Mouse (Mus musculus) midbrain, embryonic 11.5 days (tissue): Measurements from ENCODE around the gene Gm7945. TPM values are rescaled to one million over a fixed set of nuclear protein-coding genes. Genes with fewer than 3 reads are reported as not detected.
"Not testable (repeated sequence)": the region's sequence is repeated elsewhere in the genome, so short reads cannot be mapped to it uniquely, and the experiment has no call there.

ENCODE experiments used
- ATAC-seq: fragments of 200-750 bp; cut with Nextera tagmentation; 2 replicates; pipeline ENCODE4 v1.8.0; 2017; ENCODE audit warnings: moderate TSS enrichment, moderate library complexity; ENCODE audit not compliant: low FRiP score
- DNase-seq: peaks from one replicate; pipeline ENCODE4 v3.0.0; 2015; ENCODE audit warnings: low spot score; ENCODE audit errors: missing footprints
- H3K27ac ChIP-seq: fragments of 300-500 bp; sonication (generic); 2 replicates; pipeline ENCODE4 v1.5.1; 2014; ENCODE audit warnings: low read depth, low read length
- H3K27me3 ChIP-seq: fragments of 300-500 bp; sonication (generic); 2 replicates; pipeline ENCODE4 v1.6.1; 2014; ENCODE audit warnings: mild to moderate bottlenecking, low read length, moderate library complexity, mixed read lengths; ENCODE audit not compliant: control insufficient read depth, insufficient read depth
- H3K36me3 ChIP-seq: fragments of 300-500 bp; sonication (generic); 2 replicates; pipeline ENCODE4 v1.6.1; 2014; ENCODE audit warnings: mild to moderate bottlenecking, low read length, moderate library complexity, mixed read lengths; ENCODE audit not compliant: control insufficient read depth, insufficient read depth
- H3K4me1 ChIP-seq: fragments of 300-500 bp; sonication (generic); 2 replicates; pipeline ENCODE4 v1.6.1; 2014; ENCODE audit warnings: low read length; ENCODE audit not compliant: control insufficient read depth, insufficient read depth
- H3K4me2 ChIP-seq: fragments of 300-500 bp; sonication (generic); 2 replicates; pipeline ENCODE4 v1.6.1; 2014; ENCODE audit warnings: mild to moderate bottlenecking, moderate library complexity
- H3K4me3 ChIP-seq: fragments of 300-500 bp; sonication (generic); 2 replicates; pipeline ENCODE4 v1.5.1; 2014; ENCODE audit warnings: low read depth, low read length
- H3K9ac ChIP-seq: fragments of 300-500 bp; sonication (generic); 2 replicates; pipeline ENCODE4 v1.6.1; 2014; ENCODE audit warnings: low read length
- H3K9me3 ChIP-seq: fragments of 300-500 bp; sonication (generic); 2 replicates; pipeline ENCODE4 v1.6.1; 2016; ENCODE audit warnings: low read length; ENCODE audit not compliant: control insufficient read depth
- WGBS: fragments of 180-500 bp; shearing (Covaris S2); extraction: QIAGEN DNeasy Blood & Tissue Kit; methylation state at CpG from one replicate; pipeline ENCODE4 v1.1.7; 2014; 5-methylcytosine and 5-hydroxymethylcytosine counted together
- polyA plus RNA-seq: library from polyadenylated mRNA; unstranded; fragments of >200 nt; fragmentation: Nextera tagmentation; extraction: Ambion mirVana; gene quantifications from 2 replicates; pipeline ENCODE4 v1.2.1, GENCODE M21; 2014

Gene Gm7945
- polyA plus RNA-seq = not detected in 2 replicates

DNA sequence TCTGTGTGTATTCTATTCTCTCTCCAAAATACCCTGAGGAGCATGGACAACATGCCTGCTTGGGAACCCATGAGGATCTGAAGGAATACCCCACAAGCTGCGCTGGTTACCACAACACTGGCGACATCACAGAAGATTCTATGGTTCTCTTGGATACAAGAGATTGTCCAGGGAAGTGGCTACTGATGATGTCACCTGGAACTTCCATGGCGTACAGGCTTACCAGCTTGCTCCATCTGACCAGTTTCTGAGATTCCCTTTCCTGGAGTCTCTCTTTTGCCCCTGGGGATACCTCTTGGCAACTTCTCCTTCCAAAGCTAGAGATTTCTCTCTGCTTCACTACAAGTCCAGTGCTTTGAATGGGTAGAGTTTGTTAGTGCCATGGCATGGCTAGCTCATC, at the start of gene Gm7945:
TSS of gene Gm7945 (minus strand) at position 101 of the 400 bp plus-strand sequence.
- not testable (repeated sequence) for H3K9ac ChIP-seq, H3K4me1 ChIP-seq, H3K27ac ChIP-seq, H3K36me3 ChIP-seq, H3K9me3 ChIP-seq, ATAC-seq, H3K4me2 ChIP-seq, H3K27me3 ChIP-seq, H3K4me3 ChIP-seq, DNase-seq
- WGBS = no CpG with 5 or more reads among the region's 3 CpGs

DNA sequence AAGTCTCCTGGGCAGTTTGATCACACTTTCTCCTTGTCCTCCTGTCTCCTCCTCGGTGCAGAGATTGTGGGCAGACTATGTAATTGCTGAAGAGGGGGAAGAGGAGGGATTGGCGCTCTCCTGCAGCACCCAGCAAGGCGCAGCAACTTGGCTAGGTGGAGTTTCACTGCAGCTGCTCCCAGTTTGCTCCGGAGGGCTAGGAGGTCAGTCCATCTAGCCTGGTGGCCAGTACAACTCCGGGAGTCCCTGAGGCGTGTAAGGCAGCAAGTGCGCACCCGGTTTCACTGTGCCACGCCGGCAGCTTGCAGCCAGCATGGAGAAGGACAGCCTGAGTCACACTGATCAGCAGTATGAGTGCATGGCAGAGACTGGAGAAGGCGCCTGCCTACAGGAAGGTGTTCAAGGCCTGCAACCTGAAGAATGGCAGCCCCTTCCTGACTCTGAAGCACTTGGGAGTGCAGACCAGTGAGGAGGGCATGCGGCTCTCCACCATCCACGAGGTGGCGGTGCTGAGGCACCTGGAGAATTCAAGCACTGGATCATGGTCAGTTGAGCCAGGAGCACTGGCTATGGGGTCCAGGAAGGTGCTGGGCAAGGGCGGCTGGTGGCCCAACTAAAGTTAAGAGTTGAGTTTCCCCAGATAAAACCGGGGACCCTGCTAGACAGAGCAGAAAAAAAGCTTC, 39.4 kb upstream of the Gm7945 start:
- not testable (repeated sequence) for H3K9ac ChIP-seq, H3K9me3 ChIP-seq, ATAC-seq, H3K4me1 ChIP-seq, H3K27me3 ChIP-seq, H3K36me3 ChIP-seq, H3K4me2 ChIP-seq, H3K4me3 ChIP-seq, H3K27ac ChIP-seq
- WGBS = 17% methylated on average over 10 of the region's 16 CpGs
- DNase-seq = peak; percentile 82

DNA sequence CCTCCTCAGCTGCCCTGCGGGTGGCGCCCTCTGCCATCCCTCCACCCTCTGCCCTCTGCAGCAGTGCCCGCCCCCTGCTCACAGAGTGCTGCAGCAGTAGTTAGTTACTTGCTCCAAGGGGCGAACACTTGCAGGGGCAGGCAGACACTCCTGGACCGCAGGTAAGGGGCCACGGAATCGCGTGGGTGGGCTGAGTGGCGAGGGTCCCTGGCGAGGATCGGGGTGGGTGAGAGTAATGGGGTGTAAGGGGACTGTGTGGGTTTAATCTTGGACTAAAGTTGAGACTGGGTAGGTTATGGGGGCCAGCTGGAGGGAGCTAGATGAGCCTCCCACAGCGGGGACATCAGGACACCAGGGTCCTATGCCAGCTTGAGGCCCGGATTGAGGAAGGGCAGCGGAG, 38.5 kb upstream of the Gm7945 start:
- H3K27ac ChIP-seq, H3K4me1 ChIP-seq, H3K27me3 ChIP-seq, H3K4me2 ChIP-seq, ATAC-seq, H3K9ac ChIP-seq, H3K36me3 ChIP-seq, H3K9me3 ChIP-seq, H3K4me3 ChIP-seq: not testable (repeated sequence)
- 11% methylated on average over 11 of the region's 14 CpGs for WGBS
- DNase-seq = peak; percentile 54

DNA sequence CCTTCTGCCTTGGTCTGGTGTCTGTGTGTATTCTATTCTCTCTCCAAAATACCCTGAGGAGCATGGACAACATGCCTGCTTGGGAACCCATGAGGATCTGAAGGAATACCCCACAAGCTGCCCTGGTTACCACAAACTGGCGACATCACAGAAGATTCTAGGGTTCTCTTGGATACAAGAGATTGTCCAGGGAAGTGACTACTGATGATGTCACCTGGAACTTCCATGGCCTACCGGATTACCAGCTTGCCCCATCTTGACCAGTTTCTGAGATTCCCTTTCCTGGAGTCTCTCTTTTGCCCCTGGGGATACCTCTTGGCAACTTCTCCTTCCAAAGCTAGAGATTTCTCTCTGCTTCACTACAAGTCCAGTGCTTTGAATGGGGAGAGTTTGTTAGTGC, 22.0 kb upstream of the Gm7945 start, which contains the start of gene Gm6482:
TSS of gene Gm6482 (minus strand) at position 101 of the 400 bp plus-strand sequence.
- DNase-seq, H3K27me3 ChIP-seq, H3K9me3 ChIP-seq, H3K4me1 ChIP-seq, H3K4me3 ChIP-seq, H3K4me2 ChIP-seq, H3K9ac ChIP-seq, H3K36me3 ChIP-seq, H3K27ac ChIP-seq, ATAC-seq: not testable (repeated sequence)
- WGBS = no CpG with 5 or more reads among the region's 2 CpGs

DNA sequence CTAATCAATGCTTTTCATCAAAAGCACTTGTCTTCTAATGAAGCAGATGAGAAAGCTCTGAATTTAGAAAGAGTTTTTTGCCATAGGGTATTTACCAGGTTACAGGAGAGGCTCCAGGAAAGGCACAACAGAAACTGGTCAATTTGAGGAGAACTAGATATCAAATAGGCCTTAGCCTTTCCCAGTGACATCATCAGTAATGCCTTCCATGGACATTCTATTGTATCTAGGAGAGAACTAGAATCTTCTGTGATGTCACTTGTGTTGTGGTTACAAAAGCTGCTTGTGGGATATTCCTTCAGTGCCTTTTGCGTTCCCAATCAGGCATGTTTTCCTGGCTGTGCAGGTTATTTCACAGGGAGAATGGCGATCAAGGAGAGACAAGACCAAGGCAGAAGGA, 37.9 kb downstream of the Gm7945 start, which contains the start of gene Gm5798:
TSS of gene Gm5798 (plus strand) at position 301 of the 400 bp plus-strand sequence.
- H3K4me2 ChIP-seq, H3K27ac ChIP-seq, H3K4me1 ChIP-seq, H3K4me3 ChIP-seq, H3K36me3 ChIP-seq, H3K9me3 ChIP-seq, H3K27me3 ChIP-seq, ATAC-seq, DNase-seq, H3K9ac ChIP-seq: not testable (repeated sequence)
- 68% methylated on average over 2 of the region's 2 CpGs for WGBS

Other genes with a start within 250 kb of the Gm7945 start
- not detected in 2 replicates for gene Mbl1, start 234.9 kb downstream of the Gm7945 start, polyA plus RNA-seq
- not detected in 2 replicates for gene Sftpd, start 201.2 kb downstream of the Gm7945 start, polyA plus RNA-seq
- gene Gm2832, start 107.6 kb downstream of the Gm7945 start, polyA plus RNA-seq = not detected in 2 replicates
- not detected in 2 replicates for gene Gm5798, start 37.8 kb downstream of the Gm7945 start, polyA plus RNA-seq
- not detected in 2 replicates for gene Gm6482, start 21.9 kb upstream of the Gm7945 start, polyA plus RNA-seq
- not detected in 2 replicates for gene Gm7954, start 67.1 kb upstream of the Gm7945 start, polyA plus RNA-seq
- gene Gm3486, start 103.1 kb upstream of the Gm7945 start, polyA plus RNA-seq = not detected in 2 replicates
- not detected in 2 replicates for gene Gm7970, start 169.2 kb upstream of the Gm7945 start, polyA plus RNA-seq
- gene 1700049E17Rik2, start 186.8 kb upstream of the Gm7945 start, polyA plus RNA-seq = not detected in 2 replicates
- gene Gm3072, start 238.2 kb upstream of the Gm7945 start, polyA plus RNA-seq = not detected in 2 replicates